Mouse (Mus musculus): ENCODE measurements around the gene Slc12a8.
"Not testable (repeated sequence)": the region's sequence is repeated elsewhere in the genome, so short reads cannot be mapped to it uniquely, and the experiment has no call there.

Gene Slc12a8

DNA sequence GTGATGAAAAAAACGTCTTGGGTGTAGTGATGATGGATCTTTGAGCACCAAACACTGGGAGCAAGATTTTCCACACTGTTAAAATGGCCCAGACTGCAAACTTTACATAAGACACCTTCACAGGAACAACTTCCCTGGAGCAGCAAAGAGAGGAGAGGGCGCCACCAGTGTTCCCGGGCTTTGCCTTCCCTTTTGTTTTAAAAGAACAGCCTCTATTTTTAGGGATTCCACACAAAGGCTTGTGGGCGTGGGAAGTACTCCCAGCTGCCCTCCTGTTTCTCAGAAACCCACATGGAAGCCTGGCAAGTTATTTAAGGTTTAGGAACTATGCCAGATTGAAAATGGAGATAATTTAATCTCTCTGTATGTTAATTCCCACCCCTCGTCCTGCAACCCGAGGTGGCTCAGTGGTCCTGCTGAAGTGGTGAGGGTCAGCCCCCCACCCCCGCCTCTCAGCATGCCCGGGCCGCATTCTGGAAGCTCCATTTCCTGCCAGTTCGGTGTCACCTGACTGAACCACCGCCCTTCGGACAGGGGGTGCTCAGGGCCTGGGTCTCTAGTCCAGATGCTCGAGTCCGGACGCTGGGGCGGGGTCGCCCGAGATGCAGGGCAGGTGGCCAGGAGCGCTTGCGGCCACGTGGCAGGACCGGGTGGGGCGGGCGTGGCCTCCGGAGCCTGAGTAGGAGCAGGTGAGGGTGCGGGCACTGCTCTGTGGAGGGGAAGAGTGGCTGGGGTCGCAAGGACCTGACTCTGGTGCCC, at the start of gene Slc12a8:
Slc12a8 (plus strand) TSS at position 522 of the 759 bp plus-strand sequence.
- DNase-seq, result peak; percentile 32

GRCm38 (mm10) chr16:33467451-33467850, 49.7 kb upstream of the Slc12a8 start:
- no peak for DNase-seq

GRCm38 (mm10) chr16:33469973-33470372, 47.2 kb upstream of the Slc12a8 start:
- DNase-seq, result no peak

- no peak for DNase-seq
These were observed 42.7 kb upstream of the Slc12a8 start for GRCm38 (mm10) chr16:33474381-33474780.

GRCm38 (mm10) chr16:33479926-33480325, 37.2 kb upstream of the Slc12a8 start:
- no peak for DNase-seq

DNA sequence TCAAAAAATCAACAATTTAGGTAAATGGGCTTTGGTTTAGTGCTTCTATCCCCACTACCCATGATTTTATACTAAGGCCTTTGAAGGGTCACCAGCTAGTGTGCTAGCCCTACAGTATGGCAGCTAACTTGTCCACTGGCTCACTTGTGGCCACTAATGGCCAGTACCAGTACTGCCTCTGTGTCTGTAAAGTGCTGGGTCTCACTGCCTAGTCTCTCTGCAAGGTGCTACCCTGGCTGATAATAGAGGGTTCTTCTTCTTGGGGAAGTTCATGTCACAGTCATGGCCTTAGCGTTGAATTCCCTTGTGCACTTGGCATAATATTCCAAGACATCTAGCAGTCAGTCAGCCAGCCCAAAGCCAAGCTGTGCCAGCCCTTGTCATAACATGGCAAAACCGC, 36.0 kb upstream of the Slc12a8 start:
- DNase-seq, result no peak

DNA sequence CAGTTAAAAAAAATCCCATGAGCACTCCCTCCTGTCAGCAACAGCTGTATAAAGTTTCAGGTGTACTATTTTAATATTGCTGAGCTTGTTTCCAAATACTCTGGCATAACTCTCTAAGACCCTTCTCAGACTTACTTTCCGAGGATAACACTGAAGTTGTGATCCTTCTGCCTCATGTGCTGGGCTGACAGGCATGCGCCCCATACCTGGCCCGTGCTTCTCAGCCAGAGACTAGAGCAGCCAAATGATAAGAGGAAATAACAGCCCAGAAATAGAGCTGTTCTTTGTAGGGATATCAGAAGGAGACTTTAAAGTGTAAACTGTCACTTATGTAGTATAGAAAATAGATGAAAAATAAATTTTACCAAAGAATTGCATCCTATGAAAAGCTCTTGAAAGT, 34.8 kb upstream of the Slc12a8 start:
- DNase-seq, result no peak

DNA sequence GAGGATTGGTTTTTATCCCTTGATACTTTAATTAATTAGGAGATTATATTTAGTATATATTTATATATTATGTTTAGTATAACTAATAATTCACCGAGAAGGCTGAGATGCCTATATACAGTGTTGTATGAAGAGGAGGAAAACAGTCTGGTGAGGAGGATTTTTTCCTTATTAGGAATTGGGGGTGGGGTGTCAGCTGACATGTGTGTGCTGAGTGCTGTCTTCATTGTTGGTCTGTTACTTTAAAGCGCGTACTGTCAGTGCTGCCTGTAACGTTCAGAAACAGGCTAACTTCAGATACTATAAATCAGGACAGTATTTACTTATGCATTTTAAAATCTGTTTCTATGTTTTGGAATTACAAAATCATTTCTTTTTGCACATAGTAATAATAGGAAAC, 29.4 kb upstream of the Slc12a8 start:
- DNase-seq, result no peak

- no peak for DNase-seq
These were observed 22.8 kb upstream of the Slc12a8 start for GRCm38 (mm10) chr16:33494374-33494773.

- DNase-seq, result no peak
These were observed 9.0 kb upstream of the Slc12a8 start for GRCm38 (mm10) chr16:33508082-33508481.

- DNase-seq, result not testable (repeated sequence)
These were observed 7.9 kb upstream of the Slc12a8 start for GRCm38 (mm10) chr16:33509231-33509630.

- not testable (repeated sequence) for DNase-seq
These were observed 6.3 kb upstream of the Slc12a8 start for GRCm38 (mm10) chr16:33510856-33511255.

- DNase-seq, result no peak
These were observed 4.6 kb upstream of the Slc12a8 start for GRCm38 (mm10) chr16:33512555-33512954.

DNA sequence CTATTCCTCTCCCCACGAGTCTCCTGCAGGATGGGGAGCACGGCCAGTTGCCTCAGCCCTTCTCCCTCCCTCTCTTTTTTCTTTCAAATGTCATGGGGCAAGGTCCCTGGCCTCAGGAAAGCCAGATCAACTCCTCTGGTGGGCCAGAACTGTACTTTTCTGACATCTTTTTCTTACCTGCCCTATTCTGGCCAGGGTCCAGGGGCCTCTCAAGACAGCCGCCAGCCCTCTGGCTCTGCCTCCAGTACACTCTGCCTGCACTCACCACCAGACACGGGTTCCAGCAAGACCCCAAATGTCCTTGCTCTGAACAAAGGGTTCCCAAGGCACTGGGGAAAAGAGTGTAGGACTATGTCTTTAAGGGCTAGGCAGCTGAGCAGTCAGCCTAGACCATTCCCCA, 499 bp downstream of the Slc12a8 start:
- DNase-seq, result no peak

DNA sequence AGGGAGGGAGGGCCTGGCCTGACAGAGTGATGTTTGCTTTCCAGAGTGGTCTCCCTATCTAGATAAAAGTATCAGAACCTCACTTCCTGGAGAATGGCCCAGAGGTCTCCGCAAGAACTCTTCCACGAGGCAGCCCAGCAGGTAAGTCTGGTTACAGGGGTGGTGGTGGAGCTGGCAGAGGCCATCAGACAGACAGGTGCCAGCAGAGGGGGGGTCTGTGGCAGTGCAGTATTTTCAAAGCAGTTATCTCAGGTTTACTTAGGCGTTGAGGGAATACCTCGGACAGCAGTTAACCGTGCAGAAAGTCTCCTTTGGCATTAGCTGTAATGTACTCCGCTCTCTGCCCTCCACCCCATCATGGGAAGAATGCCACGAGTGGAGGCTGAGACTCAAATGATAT, 1.1 kb downstream of the Slc12a8 start:
- no peak for DNase-seq

GRCm38 (mm10) chr16:33519916-33520568, 2.9 kb downstream of the Slc12a8 start:
- DNase-seq, result no peak

GRCm38 (mm10) chr16:33522516-33522915, 5.4 kb downstream of the Slc12a8 start:
- DNase-seq, result no peak

- DNase-seq, result no peak
These were observed 6.4 kb downstream of the Slc12a8 start for GRCm38 (mm10) chr16:33523571-33523970.

GRCm38 (mm10) chr16:33529502-33530454, 12.7 kb downstream of the Slc12a8 start:
- no peak for DNase-seq

DNA sequence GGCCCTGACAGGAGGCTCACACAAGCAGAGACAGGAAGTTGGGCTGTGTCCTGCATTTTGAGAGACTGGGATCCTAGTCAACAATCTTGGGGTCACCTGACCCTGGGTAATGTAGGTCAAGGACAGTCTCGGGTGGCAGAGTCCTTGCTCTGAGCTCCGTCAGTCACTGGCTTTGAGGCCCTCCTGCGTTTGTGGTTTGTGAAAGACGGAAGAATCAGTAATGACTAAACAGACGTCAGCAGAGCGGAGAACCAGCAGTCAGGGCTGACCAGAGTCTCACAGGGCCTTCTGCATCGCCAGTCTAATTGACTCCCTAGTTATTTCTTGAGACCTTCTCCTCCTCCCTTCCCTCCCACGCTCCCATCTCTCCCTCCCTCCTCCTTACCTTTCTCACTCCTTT, 14.1 kb downstream of the Slc12a8 start:
- no peak for DNase-seq

DNA sequence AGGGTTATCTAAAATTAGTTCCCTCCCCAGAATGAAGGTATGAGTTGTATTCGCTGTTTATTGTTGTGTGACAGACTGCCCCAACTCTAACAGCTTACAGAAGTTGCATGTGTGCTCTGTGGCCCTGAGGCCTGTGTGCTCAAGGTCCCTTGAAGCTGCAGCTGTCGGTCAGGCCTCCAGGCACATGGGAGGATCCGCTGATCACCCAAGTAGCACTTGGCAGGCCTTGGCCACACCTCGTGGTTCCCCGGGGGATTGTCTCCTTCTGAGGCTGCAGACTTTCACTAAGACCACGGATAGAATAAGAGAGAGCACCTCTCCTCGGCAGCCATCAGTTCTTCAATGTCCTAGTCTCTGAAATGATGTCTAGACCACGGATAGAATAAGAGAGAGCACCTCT, 19.3 kb downstream of the Slc12a8 start:
- no peak for DNase-seq

DNA sequence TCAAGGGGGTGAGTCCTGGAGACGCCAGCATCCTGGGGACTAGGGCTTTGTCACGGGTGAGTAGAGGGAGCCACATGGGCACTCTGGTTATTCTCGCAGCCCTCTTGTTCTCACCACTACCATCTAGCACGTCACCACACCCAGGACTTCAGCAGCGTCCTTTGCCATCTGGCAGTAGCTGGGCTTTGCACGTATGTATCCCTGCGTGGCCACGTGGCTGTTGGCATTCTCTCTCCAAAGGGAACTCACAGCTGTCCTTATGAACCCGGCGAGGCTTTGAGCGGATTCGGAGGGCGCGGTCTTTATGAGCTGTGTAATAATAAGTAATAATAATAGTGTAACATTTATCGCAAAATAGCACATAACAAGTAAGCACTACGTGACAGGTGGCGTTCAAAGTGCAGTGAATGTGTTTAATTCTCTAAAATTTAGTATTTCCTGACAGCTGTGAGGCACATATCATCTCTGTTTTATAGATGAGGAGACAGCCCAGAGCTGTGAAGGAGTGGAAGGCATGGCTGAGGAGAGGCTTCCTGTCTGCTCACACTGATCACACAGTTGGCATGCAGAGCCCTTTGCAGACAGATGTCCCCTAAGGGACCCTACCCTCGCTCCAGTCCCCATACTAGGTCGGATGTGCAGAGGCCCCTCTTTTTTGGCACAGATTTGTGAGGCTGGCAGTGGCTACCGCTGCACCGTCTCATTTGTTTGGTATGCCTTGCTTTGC, 20.5 kb downstream of the Slc12a8 start:
- no peak for DNase-seq

DNA sequence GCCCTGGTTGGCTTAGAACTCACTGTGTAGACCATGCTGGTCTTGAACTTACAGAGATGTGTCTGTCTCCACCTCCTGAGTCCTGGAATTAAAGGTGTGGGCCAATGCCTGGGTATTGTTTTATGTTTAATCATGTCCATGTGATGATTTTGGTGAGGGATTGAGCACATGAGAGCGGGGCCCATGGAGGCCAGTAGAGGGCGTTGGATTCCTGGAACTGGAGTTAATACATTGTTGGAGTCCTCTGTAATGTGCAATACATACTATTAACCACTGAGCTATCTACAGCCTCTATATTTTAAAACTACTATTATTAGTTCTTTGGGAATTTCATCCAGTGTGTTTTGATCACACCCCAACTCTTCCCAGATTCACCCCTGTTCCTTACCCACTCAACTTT, 27.2 kb downstream of the Slc12a8 start:
- no peak for DNase-seq

Measured in right cerebral cortex, postnatal 14 days (tissue).